Mouse (Mus musculus) bone marrow macrophage, adult 2 months (primary cell): ENCODE measurements around the gene Zc3h7b. TPM values are rescaled to one million over a fixed set of nuclear protein-coding genes. Genes with fewer than 3 reads are reported as not detected.

Experiments
- H3K27ac ChIP-seq: 2 replicates; pipeline ENCODE4 v1.5.1; 2012; ENCODE audit warnings: low read depth, low read length; ENCODE audit not compliant: insufficient read depth
- H3K4me1 ChIP-seq: 2 replicates; pipeline ENCODE4 v1.6.1; 2012; ENCODE audit warnings: low read length; ENCODE audit not compliant: control insufficient read depth, insufficient read depth
- H3K4me3 ChIP-seq: 2 replicates; pipeline ENCODE4 v1.5.1; 2012; ENCODE audit warnings: mild to moderate bottlenecking, low read length, moderate library complexity; ENCODE audit not compliant: insufficient read depth
- CTCF ChIP-seq: IDR thresholded peaks from 2 replicates; pipeline ENCODE4 v1.5.1; 2012; ENCODE audit warnings: low read depth, mild to moderate bottlenecking, low read length, moderate library complexity
- POLR2A ChIP-seq: IDR thresholded peaks from 2 replicates; pipeline ENCODE4 v1.6.1; 2012; ENCODE audit warnings: mild to moderate bottlenecking, low read depth, low read length, borderline replicate concordance
- polyA plus RNA-seq: library from polyadenylated mRNA; stranded (reverse); fragments of >200 nt; gene quantifications from 2 replicates; pipeline ENCODE4 v1.2.4, GENCODE M21; 2012; ENCODE audit not compliant: missing spikeins, insufficient read depth, insufficient read length

Gene Zc3h7b
- polyA plus RNA-seq, 1 experiment: 13.6 TPM

DNA sequence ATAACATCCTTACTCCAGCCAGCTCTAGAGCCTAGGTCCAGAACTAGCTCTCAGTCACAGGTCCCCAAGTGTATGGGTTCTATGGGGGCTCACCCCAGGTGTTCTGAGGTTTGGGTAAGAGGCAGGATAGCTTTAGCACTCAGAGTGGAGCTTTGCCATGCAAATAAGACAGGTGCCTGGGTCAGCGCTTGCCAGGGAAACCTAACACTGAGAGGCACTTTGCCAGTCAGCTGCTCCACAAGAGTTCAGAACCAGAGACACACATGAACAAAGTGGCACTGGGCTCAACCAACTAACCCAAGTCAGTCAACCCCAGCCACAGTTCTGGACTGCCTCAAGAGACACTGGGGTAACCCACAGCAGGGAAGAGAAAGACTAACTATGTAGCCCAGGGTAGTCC, 35.2 kb upstream of the Zc3h7b start:
- Histone ChIP-seq H3K4me1 (no peaks in the 10 kb centered on the region), H3K4me3 (no peak overlapping the region), H3K27ac (no peak overlapping the region)
- no peak for TF ChIP-seq POLR2A
- no peak for TF ChIP-seq CTCF

DNA sequence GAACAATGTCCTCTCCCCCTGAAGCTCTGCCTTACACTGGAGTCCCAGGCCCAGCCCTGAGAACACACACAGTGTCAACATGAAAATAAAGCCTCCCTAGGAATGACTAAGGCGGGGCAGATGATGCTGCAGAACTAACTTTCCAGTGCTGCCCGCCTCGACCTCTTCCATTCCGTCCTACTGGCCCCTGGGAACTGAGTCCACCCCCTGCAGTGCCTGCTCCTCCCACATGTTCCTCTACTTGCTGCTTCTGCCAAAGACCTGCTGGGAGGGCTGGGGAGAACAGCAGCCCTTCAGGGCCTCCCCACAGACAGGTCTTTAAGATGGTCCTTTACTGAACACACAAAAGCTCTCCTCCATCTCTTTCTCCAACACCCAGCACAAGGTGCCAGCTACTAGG, 34.1 kb upstream of the Zc3h7b start:
- TF ChIP-seq CTCF (no peak), POLR2A (no peak)
- H3K4me1 ChIP-seq: no peaks in the 10 kb centered on the region
- H3K27ac ChIP-seq: no peak overlapping the region
- no peak overlapping the region for H3K4me3 ChIP-seq

DNA sequence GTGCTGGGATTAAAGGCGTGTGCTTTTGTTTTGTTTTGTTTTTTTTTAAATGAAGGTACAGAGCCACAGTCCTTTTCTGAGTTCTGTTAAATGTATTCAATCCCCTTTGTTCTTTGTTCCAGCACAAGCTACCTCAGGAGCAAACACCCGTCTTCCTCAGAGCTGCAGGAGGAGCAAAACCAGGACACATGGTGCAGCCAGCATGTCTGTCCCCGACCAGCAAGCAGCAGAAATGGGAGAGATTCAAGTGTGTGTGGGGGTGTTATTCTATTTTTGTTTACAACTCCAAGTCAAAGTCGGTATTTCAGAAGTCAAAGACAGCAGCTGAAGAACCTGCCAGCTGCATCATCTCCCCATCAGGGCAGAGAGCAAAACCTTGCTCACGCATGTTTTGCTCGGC, 31.1 kb upstream of the Zc3h7b start:
- no peak overlapping the region for H3K4me3 ChIP-seq
- no peaks in the 10 kb centered on the region for H3K4me1 ChIP-seq
- TF ChIP-seq POLR2A: no peak
- TF ChIP-seq CTCF: no peak
- no peak overlapping the region for H3K27ac ChIP-seq

DNA sequence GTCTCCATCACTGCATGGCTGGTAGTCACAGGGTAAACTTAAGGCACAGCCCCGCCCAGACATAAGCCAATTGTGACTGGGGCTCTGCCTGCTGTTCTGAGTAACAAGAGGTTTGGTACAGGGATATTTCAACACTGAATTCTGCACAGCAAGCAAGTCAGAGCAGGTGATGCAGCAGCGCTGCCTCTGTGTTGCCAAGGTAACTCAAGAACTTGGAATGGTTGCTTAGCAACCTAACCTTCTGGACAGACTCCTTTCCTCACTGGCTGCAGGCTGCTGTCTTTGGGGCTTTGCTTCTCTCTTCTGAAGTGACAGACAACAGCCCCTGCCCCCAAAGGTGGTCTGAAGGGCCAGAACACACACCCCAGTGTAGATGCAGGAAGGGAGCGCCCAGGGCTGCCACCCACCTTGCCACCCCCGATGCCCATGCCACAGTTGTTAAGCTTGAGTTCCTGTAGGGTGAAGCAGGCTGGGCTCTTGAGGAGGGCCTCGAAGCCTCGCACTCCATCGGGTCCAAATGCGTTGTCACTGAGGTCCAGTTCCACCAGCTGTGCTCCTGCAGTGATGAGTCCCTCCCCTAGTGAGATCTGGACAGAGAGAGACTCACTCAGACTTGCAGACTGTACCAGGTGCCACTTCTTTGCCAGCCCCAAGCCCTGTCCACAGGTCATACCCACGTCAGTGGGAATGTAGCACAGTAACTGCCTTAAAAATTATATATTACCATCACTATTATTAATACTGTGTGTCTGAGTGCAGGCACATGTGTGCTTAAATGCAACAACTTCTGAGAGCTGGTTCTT, 26.3 kb upstream of the Zc3h7b start:
- Histone ChIP-seq H3K4me3 (no peak overlapping the region), H3K27ac (no peak overlapping the region), H3K4me1 (no peaks in the 10 kb centered on the region)
- TF ChIP-seq CTCF (no peak), POLR2A (no peak)

DNA sequence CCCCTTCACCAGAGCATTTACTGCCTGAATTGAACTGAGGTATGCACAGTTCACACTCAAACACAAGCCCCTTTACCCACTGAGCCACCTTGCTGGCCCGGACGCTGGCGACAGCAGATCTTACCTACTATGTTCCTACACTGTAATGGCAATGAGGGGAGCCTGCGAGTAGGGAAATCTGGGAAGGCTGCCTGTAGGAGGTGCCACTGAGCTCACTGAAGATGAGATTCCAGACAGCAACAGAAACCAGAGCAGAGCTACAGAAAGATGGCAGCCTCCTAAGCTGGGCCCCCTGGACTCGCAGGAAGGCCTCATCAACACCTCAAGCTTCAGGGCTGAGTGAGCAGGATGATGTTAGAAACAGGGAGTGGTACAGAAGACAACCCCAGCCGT, 25.7 kb upstream of the Zc3h7b start:
- H3K4me1 ChIP-seq: no peaks in the 10 kb centered on the region
- TF ChIP-seq CTCF: no peak
- TF ChIP-seq POLR2A: no peak
- no peak overlapping the region for H3K27ac ChIP-seq
- no peak overlapping the region for H3K4me3 ChIP-seq

DNA sequence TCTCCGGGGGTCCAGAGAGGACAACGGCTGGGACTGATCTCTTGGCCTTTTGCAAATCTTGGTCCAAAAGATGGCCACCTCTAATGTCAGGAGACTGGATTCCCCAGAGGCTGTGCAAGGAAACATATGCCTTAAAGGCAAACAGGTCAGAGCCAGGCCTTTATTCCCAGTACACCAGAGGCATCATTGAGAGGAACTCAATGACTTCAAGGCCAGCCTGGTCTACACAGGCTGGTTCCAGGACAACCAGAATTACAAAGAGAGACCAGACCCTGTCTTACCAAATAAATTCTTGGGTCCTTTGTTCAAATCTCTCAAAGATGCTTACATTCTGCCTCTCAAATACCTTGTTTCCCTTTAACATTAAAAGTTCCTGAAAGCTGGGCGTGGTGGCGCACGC, 22.5 kb upstream of the Zc3h7b start:
- Histone ChIP-seq H3K27ac (no peak overlapping the region), H3K4me1 (no peaks in the 10 kb centered on the region), H3K4me3 (no peak overlapping the region)
- TF ChIP-seq POLR2A (no peak), CTCF (no peak)

DNA sequence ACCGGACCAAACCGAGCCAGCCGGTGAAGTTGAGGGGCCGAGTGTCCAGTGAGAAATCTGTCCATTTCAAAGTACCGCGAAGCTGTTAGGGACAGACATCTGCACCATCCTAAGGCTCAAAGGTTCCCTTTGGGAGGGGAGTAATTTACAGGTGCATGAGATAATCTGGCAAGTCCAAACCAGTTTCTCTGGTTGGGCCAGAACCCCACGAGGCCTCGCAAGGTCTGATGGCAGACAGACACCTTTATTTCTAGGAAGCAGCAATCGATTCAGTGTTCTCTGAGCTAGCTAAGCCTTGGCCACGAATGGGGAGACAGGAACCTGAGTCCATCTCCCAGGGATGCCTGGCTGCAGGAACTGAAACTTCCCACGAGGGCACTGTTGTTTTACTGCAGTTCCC, 21.2 kb upstream of the Zc3h7b start:
- H3K4me1 ChIP-seq: peaks cover 6% of the 10 kb centered on the region
- H3K4me3 ChIP-seq: no peak overlapping the region
- TF ChIP-seq CTCF: no peak
- TF ChIP-seq POLR2A: no peak
- no peak overlapping the region for H3K27ac ChIP-seq

DNA sequence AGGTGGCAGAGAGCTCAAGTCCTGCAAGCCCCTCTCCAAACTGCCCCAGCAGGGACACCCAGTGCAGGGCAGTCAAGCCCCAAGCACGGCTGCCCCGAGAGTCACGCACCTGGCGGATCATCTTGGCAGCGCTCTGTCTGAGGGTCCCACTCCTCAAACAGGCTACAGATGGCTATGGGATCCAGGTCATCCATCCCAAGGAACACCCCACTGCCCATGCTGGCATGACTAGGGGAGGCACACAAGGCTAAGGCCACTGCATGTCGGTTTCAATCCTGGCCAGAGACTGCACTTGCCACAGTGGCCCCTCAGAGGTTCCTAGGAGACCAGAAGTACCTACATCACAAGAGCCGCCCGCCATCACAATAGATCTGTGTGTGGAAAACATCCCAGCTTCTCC, 18.9 kb upstream of the Zc3h7b start:
- H3K4me3 ChIP-seq: no peak overlapping the region
- no peak overlapping the region for H3K27ac ChIP-seq
- H3K4me1 ChIP-seq: peaks cover 6% of the 10 kb centered on the region
- TF ChIP-seq CTCF (no peak), POLR2A (no peak)

DNA sequence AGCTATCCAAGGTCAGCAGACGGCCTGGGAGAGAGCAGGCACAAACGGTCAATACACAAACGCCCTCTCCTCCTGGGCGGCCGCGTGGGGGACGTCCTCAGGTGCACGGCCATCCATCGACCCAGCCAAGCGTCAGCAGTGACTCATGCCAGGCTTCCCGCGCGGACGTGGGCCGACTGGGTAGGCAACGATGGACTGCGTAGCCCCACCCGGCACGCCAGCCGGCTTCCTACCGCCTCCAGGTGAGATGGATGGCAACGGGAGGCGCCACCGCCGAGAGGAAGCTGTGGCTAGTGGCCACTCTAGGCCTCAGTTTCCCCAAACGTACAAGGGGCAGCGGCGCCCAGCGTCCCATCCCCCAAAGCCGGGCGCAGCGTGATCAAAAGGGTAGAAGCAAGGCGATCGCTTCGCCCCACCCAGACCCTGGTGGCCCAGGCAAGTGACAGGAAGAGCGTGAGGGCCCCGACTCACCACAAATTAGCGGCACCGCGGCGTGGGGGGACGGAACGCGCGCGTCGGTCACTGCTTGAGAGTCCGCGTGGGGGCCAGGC, 15.5 kb upstream of the Zc3h7b start:
- peak overlapping the region; percentile 93 for H3K4me3 ChIP-seq
- H3K4me1 ChIP-seq: peaks cover 6% of the 10 kb centered on the region
- TF ChIP-seq POLR2A (no peak), CTCF (no peak)
- H3K27ac ChIP-seq: peak overlapping the region; percentile 3

DNA sequence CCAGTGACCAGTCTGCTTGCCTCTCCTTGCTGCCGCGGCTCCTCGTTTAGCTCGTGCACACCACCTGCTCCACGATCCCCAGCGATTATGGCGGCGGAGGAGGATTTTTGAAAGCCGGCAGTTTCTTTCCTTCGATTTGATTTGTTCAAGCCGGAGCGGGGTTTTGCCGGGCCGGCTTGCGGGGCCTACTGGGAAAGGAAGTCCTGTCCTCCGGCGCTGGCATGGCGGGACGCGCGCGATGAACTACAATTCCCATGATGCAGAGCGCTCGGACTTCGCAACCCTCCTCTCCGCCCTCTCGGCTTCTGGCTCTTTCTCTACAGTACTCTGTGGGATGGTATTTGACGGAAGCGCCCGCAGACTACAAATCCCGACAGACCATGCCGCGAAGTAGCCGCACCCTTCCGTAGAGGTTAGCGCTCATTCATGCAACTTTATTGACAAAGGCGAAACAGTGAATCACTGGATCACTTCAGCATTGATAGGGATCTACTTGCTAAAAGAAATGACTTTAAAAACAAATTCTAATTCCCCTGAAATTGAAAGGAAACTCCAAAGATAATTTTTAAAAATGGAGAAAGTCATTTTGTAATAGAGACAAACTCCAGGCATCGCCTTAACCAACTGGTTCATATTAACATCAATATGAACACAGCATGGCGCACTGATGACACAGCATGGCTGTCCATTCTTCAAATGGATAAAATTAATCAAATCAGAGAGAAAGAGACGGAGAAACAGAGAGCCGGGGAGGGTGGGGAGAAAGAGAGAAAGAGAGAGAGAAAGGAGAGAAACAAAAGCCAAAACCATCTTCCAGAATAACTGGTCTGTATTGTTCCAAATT, 14.8 kb upstream of the Zc3h7b start:
- TF ChIP-seq CTCF (no peak), POLR2A (no peak)
- peak overlapping the region; percentile 93 for H3K4me3 ChIP-seq
- peaks cover 6% of the 10 kb centered on the region for H3K4me1 ChIP-seq
- H3K27ac ChIP-seq: peak overlapping the region; percentile 3
